Mouse (Mus musculus) heart, embryonic 10.5 days (tissue): ENCODE measurements at regions not wholly inside any gene's neighbourhood (a gene's known extent, or its start where the extent isn't known, plus 50 kb on each side); places are given as distances from the start of the nearest gene placed in this dataset.
A peak's percentile ranks its signal among the peaks of the same experiment; 100 is the strongest.

Experiments
- DNase-seq: peaks from one replicate; pipeline ENCODE4 v3.0.0-alpha.2; 2017; ENCODE audit warnings: low spot score
- H3K27ac ChIP-seq: fragments of 300-500 bp; sonication (generic); 2 replicates; pipeline ENCODE4 v1.5.1; 2016; ENCODE audit warnings: mild to moderate bottlenecking
- H3K27me3 ChIP-seq: fragments of 300-500 bp; sonication (generic); 2 replicates; pipeline ENCODE4 v1.6.1; 2016; ENCODE audit warnings: mild to moderate bottlenecking; ENCODE audit not compliant: poor library complexity, insufficient read depth, severe bottlenecking
- H3K36me3 ChIP-seq: fragments of 300-500 bp; sonication (generic); 2 replicates; pipeline ENCODE4 v1.6.1; 2016; ENCODE audit warnings: mild to moderate bottlenecking, moderate library complexity
- H3K4me1 ChIP-seq: fragments of 300-500 bp; sonication (generic); 2 replicates; pipeline ENCODE4 v1.6.1; 2016; ENCODE audit warnings: mild to moderate bottlenecking
- H3K4me3 ChIP-seq: fragments of 300-500 bp; sonication (generic); 2 replicates; pipeline ENCODE4 v1.5.1; 2016; ENCODE audit warnings: mild to moderate bottlenecking, moderate library complexity
- H3K9me3 ChIP-seq: fragments of 300-500 bp; sonication (generic); 2 replicates; pipeline ENCODE4 v1.6.1; 2016; ENCODE audit warnings: mild to moderate bottlenecking, moderate library complexity
- WGBS: fragments of 180-500 bp; shearing (Covaris S2); methylation state at CpG from one replicate; pipeline ENCODE4 v1.1.7; 2016; 5-methylcytosine and 5-hydroxymethylcytosine counted together

DNA sequence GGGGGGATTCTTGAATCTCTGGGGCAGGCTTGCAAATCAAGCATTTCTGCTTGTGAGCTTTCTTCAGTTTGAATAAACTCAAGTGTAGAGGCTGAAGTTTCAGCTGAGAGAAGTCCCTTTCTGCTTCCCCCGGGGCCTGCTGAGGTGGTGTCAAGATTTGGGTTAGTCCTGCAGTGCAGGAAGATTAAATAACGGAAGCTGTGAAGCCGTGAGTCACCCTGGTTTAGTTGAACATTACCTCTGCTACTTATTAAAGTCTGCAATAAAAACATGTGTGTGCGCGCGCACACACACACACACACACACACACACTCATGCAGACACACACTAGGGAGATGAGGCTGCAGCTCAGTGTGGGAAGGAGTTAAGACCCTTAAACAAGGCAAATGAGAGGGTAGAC, 556.7 kb downstream of the Rnf144a start:
- no peaks in the 10 kb centered on the region for H3K4me1 ChIP-seq
- H3K27ac ChIP-seq, result no peak overlapping the region
- DNase-seq, result no peak
- no peak overlapping the region for H3K4me3 ChIP-seq
- H3K9me3 ChIP-seq, result no peaks in the 10 kb centered on the region
- H3K36me3 ChIP-seq, result no peaks in the 10 kb centered on the region
- H3K27me3 ChIP-seq, result no peaks in the 10 kb centered on the region
- WGBS, result 75% methylated on average over 6 of the region's 6 CpGs

DNA sequence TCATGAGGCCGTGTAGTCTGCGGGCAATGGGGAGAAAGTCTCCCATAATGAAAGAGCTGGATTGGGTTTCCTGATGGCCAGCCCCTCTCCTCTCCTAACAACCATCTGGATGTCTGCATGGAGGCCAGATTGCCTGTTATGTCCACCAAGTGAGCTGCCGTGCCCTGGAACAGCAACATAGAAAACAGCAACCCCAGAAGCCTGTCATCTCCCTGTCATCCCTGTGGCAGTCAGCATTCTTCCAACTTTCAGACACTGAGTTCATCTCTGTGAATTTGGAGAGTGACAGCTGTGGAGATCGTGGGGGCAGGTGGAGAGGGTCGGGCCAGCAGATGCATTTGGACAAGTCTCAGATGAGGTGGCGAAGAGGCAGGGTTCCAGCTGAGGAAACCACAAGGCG, 585.0 kb downstream of the Rnf144a start:
- peaks cover 7% of the 10 kb centered on the region; the same call in 1 of the 2 replicates for H3K4me1 ChIP-seq
- no peak overlapping the region for H3K27ac ChIP-seq
- no peaks in the 10 kb centered on the region for H3K9me3 ChIP-seq
- H3K36me3 ChIP-seq, result no peaks in the 10 kb centered on the region
- WGBS, result 77% methylated on average over 7 of the region's 7 CpGs
- no peaks in the 10 kb centered on the region for H3K27me3 ChIP-seq
- DNase-seq, result no peak
- no peak overlapping the region for H3K4me3 ChIP-seq

DNA sequence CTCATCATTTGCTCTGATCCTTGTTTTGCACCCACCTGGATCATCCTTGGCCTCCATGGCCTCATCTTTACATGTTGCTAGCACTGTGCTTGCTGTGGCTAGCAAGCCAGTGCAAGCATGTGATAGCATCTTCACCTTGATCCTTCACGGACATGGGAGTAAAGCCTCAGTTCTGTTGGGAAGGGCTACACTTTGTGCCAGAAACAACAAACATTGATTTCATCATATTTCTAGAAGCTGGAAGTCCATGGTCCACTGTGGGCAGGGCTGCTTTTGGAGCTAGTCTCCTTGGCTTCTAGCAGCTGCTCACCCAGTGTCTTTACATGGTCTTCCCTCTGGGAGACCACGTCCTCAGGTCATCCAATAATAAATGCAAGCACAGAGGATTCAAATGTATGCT, 587.1 kb downstream of the Rnf144a start:
- no peak overlapping the region for H3K4me3 ChIP-seq
- no peak for DNase-seq
- no peak overlapping the region for H3K27ac ChIP-seq
- H3K9me3 ChIP-seq, result no peaks in the 10 kb centered on the region
- no peaks in the 10 kb centered on the region for H3K36me3 ChIP-seq
- H3K4me1 ChIP-seq, result peaks cover 7% of the 10 kb centered on the region; the same call in 1 of the 2 replicates
- no peaks in the 10 kb centered on the region for H3K27me3 ChIP-seq
- 74% methylated on average over 2 of the region's 2 CpGs for WGBS

DNA sequence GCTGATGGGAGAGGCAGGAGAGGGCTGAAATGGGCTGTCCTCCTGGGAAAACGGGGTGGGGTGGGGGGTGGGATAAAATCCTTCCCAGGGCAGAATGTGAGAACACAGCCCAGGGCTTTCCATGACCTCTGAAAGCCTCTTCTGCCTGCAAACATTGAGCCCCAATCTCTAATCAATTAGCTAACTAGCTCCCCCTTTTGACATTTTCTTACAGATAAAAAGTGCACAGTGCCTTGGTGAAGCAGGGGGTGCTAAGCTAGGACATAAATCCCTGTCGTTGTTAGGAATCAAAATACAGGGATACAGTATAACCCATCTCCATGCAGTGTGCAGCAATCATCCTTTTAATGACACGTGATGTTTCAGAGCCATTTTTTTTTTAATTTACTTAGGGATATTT, 588.1 kb downstream of the Rnf144a start:
- H3K27ac ChIP-seq, result peak overlapping the region; percentile 44; the same call in 1 of the 2 replicates
- H3K4me3 ChIP-seq, result no peak overlapping the region
- no peaks in the 10 kb centered on the region for H3K9me3 ChIP-seq
- no peaks in the 10 kb centered on the region for H3K27me3 ChIP-seq
- WGBS, result 31% methylated on average over 3 of the region's 3 CpGs
- DNase-seq, result no peak
- peaks cover 7% of the 10 kb centered on the region; the same call in 1 of the 2 replicates for H3K4me1 ChIP-seq
- no peaks in the 10 kb centered on the region for H3K36me3 ChIP-seq

DNA sequence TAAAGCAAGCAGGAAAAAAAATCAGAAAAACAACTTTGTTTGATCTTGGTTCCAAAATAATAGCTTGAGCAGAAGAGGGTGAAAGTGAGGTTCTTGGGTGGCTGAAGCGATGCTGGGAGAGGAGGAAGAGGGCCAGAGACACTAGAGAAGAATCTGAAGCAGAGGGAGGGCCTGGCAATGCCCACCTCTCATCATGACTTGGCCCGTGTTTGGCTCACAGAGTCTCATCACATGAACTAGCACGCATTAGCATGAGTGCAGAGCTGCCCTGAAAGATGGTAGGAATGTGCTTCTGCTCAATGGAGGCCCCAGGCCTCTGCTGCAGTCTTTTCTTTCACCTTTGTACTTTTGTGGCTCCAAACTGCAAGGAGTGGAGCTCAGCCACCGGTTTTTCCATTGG, 588.6 kb downstream of the Rnf144a start:
- Histone ChIP-seq H3K27ac (peak overlapping the region; percentile 44; the same call in 1 of the 2 replicates), H3K4me3 (no peak overlapping the region), H3K4me1 (peaks cover 7% of the 10 kb centered on the region; the same call in 1 of the 2 replicates), H3K9me3 (no peaks in the 10 kb centered on the region), H3K27me3 (no peaks in the 10 kb centered on the region), H3K36me3 (no peaks in the 10 kb centered on the region)
- no peak for DNase-seq
- 57% methylated on average over 4 of the region's 4 CpGs for WGBS

DNA sequence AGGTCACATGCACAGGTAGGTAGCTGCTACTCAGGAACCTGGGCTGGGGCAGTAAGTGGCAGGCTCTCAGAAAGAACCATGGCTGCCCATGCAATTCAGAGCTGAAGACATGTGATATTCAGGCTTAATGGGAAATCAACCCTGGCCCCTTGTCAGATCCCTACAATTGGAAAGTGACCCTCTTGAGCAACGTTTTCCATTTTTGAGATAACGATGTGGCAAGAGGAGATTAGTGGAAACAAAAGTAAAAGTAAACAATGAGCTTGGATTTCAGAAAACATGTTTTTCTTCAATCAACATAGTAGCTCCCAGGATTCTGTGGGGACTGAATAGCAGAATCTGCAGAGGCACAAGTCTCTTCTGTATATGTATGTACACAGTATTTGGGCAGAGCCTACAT, 598.8 kb downstream of the Rnf144a start:
- H3K4me1 ChIP-seq, result no peaks in the 10 kb centered on the region
- H3K27ac ChIP-seq, result no peak overlapping the region
- no peak for DNase-seq
- 36% methylated on average over 2 of the region's 2 CpGs for WGBS
- no peaks in the 10 kb centered on the region for H3K9me3 ChIP-seq
- no peaks in the 10 kb centered on the region for H3K36me3 ChIP-seq
- no peaks in the 10 kb centered on the region for H3K27me3 ChIP-seq
- H3K4me3 ChIP-seq, result no peak overlapping the region

DNA sequence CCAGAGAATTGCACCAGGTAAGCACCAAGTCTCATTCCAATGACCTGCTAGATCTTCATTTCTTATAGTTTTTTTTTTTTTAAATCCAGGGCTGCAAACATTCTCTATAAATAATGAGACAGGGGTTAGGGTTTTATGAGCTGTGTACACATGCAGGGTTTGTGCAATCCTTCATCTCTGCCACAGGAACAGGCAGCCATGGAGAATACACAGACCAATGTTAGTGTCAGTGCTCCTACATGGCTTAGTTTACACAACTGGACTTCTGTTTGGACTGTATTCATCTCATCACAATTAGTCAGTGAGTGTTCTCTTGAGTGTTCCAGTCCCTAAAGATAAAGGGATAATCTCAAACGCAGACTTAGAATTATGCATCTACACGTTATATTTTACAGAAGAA, 620.0 kb downstream of the Rnf144a start:
- Histone ChIP-seq H3K4me3 (no peak overlapping the region), H3K9me3 (no peaks in the 10 kb centered on the region), H3K27ac (no peak overlapping the region), H3K36me3 (no peaks in the 10 kb centered on the region), H3K27me3 (no peaks in the 10 kb centered on the region), H3K4me1 (no peaks in the 10 kb centered on the region)
- DNase-seq, result no peak
- WGBS, result 75% methylated on average over 2 of the region's 2 CpGs

DNA sequence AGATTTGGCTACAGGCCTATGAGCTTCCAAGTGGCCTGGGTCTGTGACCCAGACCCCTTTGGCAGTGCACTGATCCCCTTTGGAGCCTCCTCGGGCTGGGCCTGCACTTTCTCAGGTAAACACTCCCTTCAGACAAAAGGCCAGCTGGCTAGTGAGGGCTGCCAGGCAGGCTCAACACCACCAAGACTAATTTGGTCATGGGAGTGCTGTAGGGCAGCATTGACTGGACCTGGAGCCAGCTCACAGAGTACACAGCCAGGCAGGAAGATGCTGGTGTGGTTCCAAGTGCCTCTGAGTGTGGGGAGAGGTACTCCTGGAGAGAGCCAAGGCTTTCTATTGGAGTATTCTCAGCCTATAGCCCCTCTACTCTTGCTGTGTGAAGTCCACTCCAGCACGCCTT, 620.5 kb downstream of the Rnf144a start:
- no peak overlapping the region for H3K4me3 ChIP-seq
- 57% methylated on average over 2 of the region's 2 CpGs for WGBS
- H3K27ac ChIP-seq, result no peak overlapping the region
- no peaks in the 10 kb centered on the region for H3K36me3 ChIP-seq
- no peaks in the 10 kb centered on the region for H3K27me3 ChIP-seq
- H3K4me1 ChIP-seq, result no peaks in the 10 kb centered on the region
- H3K9me3 ChIP-seq, result no peaks in the 10 kb centered on the region
- DNase-seq, result no peak

DNA sequence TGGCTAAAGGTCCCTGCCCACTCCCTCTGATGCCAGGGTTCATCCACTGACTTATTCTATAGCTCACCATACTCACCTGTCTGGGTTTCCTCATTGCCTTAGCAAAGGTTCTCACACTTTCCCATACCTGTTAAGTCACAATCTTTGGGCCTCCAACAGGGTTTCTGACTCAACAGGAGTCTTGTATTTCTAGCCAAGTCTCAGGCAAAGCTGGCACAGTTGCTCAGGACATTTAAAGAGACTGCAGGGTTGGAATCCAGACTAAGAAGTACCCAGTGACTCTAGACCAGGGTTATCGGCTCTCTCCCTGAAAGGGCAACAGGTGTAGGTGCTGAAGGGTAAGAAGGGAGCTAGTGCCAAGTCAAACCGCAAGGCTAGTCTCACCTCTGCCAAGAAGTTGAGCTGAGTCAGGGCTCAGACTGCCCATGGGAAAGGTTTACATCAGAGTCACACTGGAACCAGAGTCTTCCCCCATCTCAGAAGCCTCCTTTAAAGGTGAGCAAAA, 622.4 kb downstream of the Rnf144a start:
- Histone ChIP-seq H3K27me3 (no peaks in the 10 kb centered on the region), H3K36me3 (no peaks in the 10 kb centered on the region), H3K4me1 (no peaks in the 10 kb centered on the region), H3K27ac (no peak overlapping the region), H3K4me3 (no peak overlapping the region), H3K9me3 (no peaks in the 10 kb centered on the region)
- DNase-seq, result no peak
- 82% methylated on average over 2 of the region's 2 CpGs for WGBS

DNA sequence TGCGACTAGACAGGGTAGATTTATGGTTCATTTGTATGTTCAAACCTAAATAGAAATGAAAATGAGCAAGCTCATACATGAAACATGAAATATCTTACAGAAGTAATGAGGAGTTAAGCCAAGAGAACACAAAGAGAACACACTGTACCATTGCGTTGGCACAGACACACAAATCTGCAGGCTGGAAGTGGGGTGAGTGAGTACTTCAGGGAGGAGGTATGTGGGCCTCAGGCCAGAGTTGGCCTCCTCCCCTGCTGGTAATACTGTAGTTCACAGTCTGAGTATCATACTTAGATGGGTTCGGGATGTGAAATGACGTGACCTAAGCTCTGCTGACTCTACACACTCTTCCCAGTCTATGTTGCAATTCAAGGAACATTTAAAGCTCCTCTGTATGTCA, 624.1 kb downstream of the Rnf144a start:
- no peaks in the 10 kb centered on the region for H3K9me3 ChIP-seq
- H3K4me1 ChIP-seq, result no peaks in the 10 kb centered on the region
- no peaks in the 10 kb centered on the region for H3K27me3 ChIP-seq
- WGBS, result 84% methylated on average over 4 of the region's 4 CpGs
- no peak overlapping the region for H3K4me3 ChIP-seq
- DNase-seq, result no peak
- H3K36me3 ChIP-seq, result no peaks in the 10 kb centered on the region
- H3K27ac ChIP-seq, result no peak overlapping the region

DNA sequence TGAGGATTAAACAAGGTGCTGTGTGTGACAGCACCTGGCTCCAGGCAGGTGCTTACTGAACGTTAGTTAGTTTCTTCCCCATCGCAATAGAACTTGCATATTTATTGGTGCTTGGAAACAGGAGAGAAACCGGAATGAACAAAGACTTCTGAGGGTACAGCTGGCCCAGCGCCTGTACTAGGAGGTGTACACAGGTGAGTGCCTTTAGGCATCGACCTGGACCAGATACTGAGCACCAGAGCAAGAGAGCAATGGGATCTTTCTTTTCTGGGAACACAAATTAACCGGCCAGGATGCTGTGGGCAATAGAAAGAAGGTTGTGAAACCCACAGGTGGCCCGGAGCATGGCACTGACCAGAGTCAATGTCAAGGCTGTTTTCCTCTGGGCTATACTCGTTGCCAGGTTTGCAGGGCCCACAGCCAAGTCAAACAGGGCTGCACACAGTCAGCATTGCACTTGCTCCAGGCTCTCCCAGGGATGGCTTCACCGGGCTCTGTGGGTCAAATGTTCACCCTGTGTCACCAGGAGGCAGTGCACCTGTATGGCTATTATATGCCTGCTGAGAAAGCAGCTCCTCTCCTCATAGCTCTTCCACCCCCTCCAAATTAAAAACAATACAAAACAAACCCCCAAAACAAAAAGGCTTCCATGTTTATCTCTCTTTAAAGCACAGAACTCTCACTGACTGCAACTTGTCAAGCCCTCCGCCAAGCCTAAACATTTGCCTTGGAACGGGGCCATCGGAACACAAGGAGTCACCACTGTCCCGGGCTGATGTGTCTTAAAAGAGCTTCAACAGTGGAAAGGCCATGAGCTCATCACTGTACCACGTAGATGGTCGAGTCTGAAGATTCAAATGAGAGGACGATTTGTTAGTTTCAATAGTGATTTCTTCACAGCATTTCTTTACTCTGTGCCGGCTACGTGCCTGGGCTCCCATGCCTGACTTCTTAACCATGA, 629.1 kb downstream of the Rnf144a start:
- H3K4me1 ChIP-seq, result no peaks in the 10 kb centered on the region
- H3K27ac ChIP-seq, result no peak overlapping the region
- no peaks in the 10 kb centered on the region for H3K36me3 ChIP-seq
- no peaks in the 10 kb centered on the region for H3K27me3 ChIP-seq
- WGBS, result 76% methylated on average over 18 of the region's 18 CpGs
- no peaks in the 10 kb centered on the region for H3K9me3 ChIP-seq
- H3K4me3 ChIP-seq, result no peak overlapping the region
- no peak for DNase-seq

DNA sequence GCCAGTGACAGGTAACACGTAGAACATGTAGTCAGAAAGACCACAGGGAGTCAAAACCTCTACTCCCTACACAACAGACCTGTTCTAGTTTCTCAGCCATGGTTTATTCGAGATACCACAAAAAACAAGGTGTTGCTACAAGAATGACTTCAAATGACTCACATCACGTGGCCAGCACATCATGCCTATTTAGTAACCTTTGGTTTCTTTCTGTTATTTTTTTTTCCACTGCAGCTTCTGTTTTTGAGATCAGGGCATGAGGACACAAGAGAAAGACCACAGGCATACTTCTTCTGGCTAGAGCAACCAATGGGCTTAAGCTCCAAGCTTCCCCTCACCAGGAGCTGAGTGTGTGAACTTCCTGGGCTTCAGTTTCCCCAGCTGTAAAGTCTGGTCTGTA, 630.7 kb downstream of the Rnf144a start:
- H3K4me3 ChIP-seq, result no peak overlapping the region

DNA sequence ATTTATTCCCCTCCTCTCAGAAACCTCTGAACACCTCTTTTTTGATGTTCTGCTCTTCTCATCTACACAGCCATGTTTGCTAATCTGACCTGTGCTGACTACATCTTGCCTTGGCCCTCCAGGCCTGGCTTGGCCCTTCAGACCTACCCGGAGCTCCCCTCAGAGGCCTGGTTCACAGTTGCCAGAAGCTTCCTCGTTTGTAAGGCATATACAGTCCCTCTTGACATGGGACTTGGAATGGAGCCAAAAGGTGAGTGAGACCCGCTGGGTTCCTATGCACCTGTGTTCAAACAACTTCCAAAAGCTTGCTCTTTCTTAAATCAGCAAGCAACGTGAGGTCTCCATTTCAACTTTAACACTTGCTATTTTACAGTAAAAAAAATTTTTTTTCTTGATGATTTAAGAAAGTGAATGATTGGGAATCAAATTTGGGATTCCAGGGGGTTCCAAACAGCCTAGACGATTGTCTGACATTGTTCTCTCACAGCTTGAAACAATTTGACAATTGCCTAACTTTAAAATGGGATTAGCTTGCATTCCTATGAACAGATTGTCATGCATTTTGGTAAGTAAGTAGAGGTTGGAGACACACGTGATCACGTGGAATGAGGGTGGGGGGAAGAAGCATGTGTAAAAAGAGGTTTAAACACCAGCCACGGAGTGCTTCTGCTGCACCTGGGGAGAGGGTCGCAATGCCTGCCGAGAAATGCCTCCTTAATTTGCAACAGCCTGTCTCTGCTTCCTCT, 631.9 kb downstream of the Rnf144a start:
- WGBS, result 56% methylated on average over 10 of the region's 10 CpGs
- DNase-seq, result no peak
- no peaks in the 10 kb centered on the region for H3K36me3 ChIP-seq

More for the DNA sequence above, 630.7 kb downstream of the Rnf144a start:
- WGBS, result 82% methylated on average over 3 of the region's 3 CpGs
- DNase-seq, result no peak
- Histone ChIP-seq H3K4me1 (no peaks in the 10 kb centered on the region), H3K9me3 (no peaks in the 10 kb centered on the region), H3K27ac (no peak overlapping the region), H3K27me3 (no peaks in the 10 kb centered on the region), H3K36me3 (no peaks in the 10 kb centered on the region)

More for the DNA sequence above, 631.9 kb downstream of the Rnf144a start:
- Histone ChIP-seq H3K27me3 (no peaks in the 10 kb centered on the region), H3K4me1 (no peaks in the 10 kb centered on the region), H3K9me3 (no peaks in the 10 kb centered on the region), H3K4me3 (no peak overlapping the region), H3K27ac (no peak overlapping the region)
